Mouse (Mus musculus): ENCODE measurements at regions not wholly inside any gene's neighbourhood (a gene's known extent, or its start where the extent isn't known, plus 50 kb on each side); places are given as distances from the start of the nearest gene placed in this dataset.

DNA sequence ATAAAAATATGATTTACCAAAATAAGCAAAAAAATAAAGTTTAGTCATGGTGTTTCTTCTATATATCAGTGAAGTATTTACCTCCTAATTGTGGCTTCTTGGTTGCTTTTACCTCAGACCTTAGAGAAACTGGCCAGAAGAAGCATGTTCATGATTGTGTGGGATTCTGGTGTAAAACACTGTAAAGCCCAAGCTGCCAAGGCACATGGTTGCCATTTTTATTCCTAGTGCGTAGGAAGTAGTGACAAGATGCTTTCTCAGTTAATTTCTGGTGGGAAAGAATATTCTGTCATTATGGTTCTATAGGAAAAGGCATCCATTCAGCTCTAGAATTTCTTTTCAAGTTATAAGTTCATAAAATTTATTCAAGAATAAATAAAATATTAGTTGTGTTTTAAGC is 805.2 kb downstream of the Olfm4 start:
- DNase-seq (ENCODE audit: low read depth, low spot score), result peak; percentile 50

DNA sequence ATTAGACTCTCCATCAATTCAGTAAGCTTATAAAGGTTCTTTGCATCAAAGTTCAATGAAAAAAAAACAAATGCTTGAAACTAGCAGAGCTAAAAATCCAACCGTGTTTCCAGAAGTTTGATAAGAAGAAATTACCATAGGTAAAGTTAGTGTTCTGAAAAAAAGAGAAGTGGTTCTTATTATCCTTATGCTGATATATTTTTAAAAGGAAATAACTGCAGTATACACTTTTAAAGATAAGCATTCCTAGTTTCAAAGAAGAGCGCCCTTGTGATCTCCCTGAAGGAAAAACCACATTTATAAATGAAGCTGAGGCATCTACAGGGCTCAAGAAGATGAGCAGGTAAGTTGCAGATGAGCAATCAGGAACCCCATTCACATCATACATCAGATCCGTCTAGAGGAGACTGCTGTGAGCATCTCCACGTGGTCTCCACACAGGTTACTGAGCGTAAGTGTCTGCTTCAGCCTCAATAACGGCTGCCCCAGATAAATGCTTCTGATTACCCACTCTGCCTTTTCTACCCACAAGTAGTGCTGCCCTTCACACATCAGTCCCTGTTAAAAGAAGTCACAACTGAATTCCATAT is 815.6 kb downstream of the Olfm4 start:
- DNase-seq (ENCODE audit: low read depth, low spot score), result no peak

DNA sequence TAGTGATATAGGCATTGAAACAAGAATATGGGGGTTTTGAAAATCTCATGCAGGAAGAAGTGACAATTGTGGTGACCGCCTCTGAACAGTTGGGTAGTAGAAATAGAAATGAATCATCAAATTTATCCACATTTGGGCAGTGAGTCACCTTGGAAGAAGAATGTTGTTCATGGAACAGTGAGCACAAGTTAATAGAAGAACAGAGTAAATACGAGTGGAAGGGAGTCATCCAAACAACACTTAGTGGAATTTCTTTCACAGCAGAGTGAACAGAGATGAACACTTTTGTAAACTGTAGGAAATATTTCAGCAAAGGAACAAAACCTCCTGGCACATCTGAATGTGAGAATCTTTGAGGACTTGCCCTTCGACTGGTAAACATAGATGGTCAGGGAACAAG is 846.6 kb downstream of the Olfm4 start:
- DNase-seq (ENCODE audit: low read depth, low spot score), result peak; percentile 42

DNA sequence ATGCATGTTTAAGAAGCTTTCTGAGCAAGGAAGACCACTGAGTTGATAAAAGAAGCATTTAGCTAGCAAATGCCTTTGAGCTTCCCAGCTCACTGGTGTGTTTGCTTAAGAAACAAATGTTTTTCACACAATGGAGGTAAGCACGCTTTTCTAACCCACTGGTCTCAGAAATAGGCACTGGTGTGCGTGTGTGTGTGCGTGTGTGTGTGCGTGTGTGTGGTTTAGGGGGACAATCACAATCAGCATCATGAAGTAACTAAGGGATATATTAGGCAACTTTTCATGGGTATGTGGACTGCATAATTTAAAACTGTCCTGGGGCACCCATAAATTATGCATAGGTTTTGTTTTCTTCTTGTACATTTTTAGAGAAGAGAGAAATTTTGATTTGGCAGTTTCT is 860.7 kb downstream of the Olfm4 start:
- DNase-seq (ENCODE audit: low read depth, low spot score), result no peak

DNA sequence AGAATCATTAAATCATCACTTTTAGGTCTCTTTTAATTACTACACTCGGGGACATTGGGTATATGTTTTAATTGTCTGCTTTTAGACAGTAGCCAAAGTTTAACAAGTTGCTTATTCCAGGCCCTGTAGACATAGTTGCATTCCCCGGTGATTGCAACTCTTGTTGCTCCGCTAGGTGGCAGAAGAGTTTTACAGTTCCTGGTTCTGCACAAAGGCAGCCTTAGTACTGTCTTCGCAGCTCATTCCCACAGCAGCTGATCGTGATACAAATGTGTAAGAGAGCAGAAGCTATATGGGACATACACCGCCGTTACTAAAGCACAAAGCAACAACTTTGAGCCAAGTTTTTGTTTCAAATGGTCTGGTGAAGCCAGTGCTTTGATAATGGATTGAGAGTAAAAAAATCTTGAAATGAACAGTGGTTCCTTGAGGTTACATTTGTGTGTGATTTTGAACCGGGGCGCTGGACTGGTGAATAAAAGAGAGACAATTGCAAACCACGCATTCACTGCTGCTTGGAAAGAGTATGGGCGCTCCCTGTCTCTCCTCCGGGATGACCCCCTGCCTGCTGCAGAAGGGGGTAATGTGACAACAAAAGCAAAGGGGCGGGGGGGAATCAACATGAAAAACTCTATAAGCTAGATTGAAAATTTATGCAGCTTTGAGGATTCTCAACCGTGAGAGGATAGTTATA is 861.8 kb downstream of the Olfm4 start:
- DNase-seq (ENCODE audit: low read depth, low spot score), result peak; percentile 91

DNA sequence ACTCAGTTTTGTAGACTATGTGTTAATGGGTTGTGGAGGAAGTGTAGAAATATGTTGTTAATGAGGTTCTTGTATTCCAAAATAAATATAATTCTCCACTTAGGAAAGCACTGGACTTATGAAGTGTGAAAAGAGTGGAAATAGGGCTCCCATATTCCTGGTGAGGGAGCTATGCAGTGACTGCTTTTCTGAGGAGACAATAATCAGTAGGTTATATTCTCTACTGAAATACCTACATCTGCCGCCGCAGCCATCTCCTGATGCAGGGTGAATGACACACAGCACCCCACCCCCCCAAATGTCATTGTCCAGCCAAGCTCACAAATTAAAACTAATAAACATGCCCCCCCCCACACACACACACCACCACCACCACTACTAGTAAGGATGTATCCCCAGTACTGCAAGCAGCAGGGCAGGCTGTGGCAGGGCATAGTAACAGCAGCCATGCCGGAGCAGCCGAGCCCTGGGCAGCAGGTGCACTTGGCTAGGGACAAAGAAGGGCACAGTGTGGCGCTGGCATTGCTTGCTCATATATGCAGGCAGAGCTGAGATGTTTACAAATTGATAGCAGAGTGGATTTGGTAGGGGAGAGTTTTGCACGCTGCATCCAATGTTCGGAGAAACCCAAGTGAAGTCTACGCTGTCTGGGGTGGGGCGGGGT is 862.7 kb downstream of the Olfm4 start:
- peak; percentile 25 for DNase-seq (ENCODE audit: low read depth, low spot score)
